Mouse (Mus musculus) c-Kit-positive CD71-positive TER-119-positive erythroid progenitor cells, embryonic 14.5 days (primary cell): ENCODE measurements around the gene Odf3l2.

Experiments used
- DNase-seq: peaks from one replicate; pipeline ENCODE4 v3.0.0-alpha.2; 2013; ENCODE audit warnings: low spot score

The Odf3l2 gene

GRCm38 (mm10) chr10:79645711-79646110, at the start of gene Odf3l2:
Odf3l2 (minus strand) TSS chr10:79645738.
- DNase-seq: no peak

GRCm38 (mm10) chr10:79694379-79694655, 48.8 kb upstream of the Odf3l2 start:
- no peak for DNase-seq

- DNase-seq: no peak
These were observed 48.2 kb upstream of the Odf3l2 start for GRCm38 (mm10) chr10:79693580-79694378.

GRCm38 (mm10) chr10:79691986-79692548, 46.5 kb upstream of the Odf3l2 start:
- no peak for DNase-seq

- DNase-seq: no peak
These were observed 43.6 kb upstream of the Odf3l2 start for GRCm38 (mm10) chr10:79689178-79689577.

- no peak for DNase-seq
These were observed 43.2 kb upstream of the Odf3l2 start, which contains the start of gene Gzmm for GRCm38 (mm10) chr10:79688720-79689119. Gzmm (plus strand) TSS chr10:79689020.

- no peak for DNase-seq
These were observed 42.0 kb upstream of the Odf3l2 start for GRCm38 (mm10) chr10:79687513-79687912.

- DNase-seq: no peak
These were observed 41.2 kb upstream of the Odf3l2 start for GRCm38 (mm10) chr10:79686691-79687090.

- DNase-seq: no peak
These were observed 40.7 kb upstream of the Odf3l2 start for GRCm38 (mm10) chr10:79686219-79686618.

- no peak for DNase-seq
These were observed 39.4 kb upstream of the Odf3l2 start for GRCm38 (mm10) chr10:79684770-79685600.

- no peak for DNase-seq
These were observed 38.4 kb upstream of the Odf3l2 start for GRCm38 (mm10) chr10:79683726-79684640.

GRCm38 (mm10) chr10:79682916-79683582, 37.5 kb upstream of the Odf3l2 start:
- peak; percentile 61 for DNase-seq

- DNase-seq: no peak
These were observed 37.0 kb upstream of the Odf3l2 start for GRCm38 (mm10) chr10:79682551-79682915.

GRCm38 (mm10) chr10:79681591-79682245, 36.2 kb upstream of the Odf3l2 start, which contains the start of gene Cdc34:
Cdc34 (plus strand) TSS chr10:79682195.
- DNase-seq: peak; percentile 95

- DNase-seq: no peak
These were observed 35.3 kb upstream of the Odf3l2 start for GRCm38 (mm10) chr10:79680606-79681495.

GRCm38 (mm10) chr10:79675346-79676035, 30.0 kb upstream of the Odf3l2 start:
- DNase-seq: no peak

- no peak for DNase-seq
These were observed 27.5 kb upstream of the Odf3l2 start for GRCm38 (mm10) chr10:79673054-79673453.

- DNase-seq: no peak
These were observed 26.5 kb upstream of the Odf3l2 start for GRCm38 (mm10) chr10:79672088-79672455.
